Mouse (Mus musculus) frontal cortex, postnatal 14 days (tissue): ENCODE measurements at regions not wholly inside any gene's neighbourhood (a gene's known extent, or its start where the extent isn't known, plus 50 kb on each side); places are given as distances from the start of the nearest gene placed in this dataset.
A peak's percentile ranks its signal among the peaks of the same experiment; 100 is the strongest.

Source experiments
- DNase-seq, 2 experiments: peaks; one replicate each; pipeline ENCODE4 v3.0.0; 2022; ENCODE audit warnings: low spot score in 2 of 2

GRCm38 (mm10) chr3:50887002-50887401 lies 337.2 kb upstream of the Noct start:
- no peak for DNase-seq

- no peak for DNase-seq
Measured at GRCm38 (mm10) chr3:50888571-50889210, 335.6 kb upstream of the Noct start.

GRCm38 (mm10) chr3:50890537-50890936 lies 333.7 kb upstream of the Noct start:
- no peak for DNase-seq

- no peak for DNase-seq
Measured at GRCm38 (mm10) chr3:50898179-50898578, 326.1 kb upstream of the Noct start.

- no peak for DNase-seq
Measured at GRCm38 (mm10) chr3:50899830-50900350, 324.4 kb upstream of the Noct start.

- DNase-seq: no peak
Measured at GRCm38 (mm10) chr3:50900566-50900965, 323.7 kb upstream of the Noct start.

- DNase-seq: no peak
Measured at GRCm38 (mm10) chr3:50901321-50901720, 322.9 kb upstream of the Noct start.

GRCm38 (mm10) chr3:50902933-50903332 lies 321.3 kb upstream of the Noct start:
- peak; percentile 50 to 51 for DNase-seq

- no peak for DNase-seq
Measured at GRCm38 (mm10) chr3:50904716-50905116, 319.5 kb upstream of the Noct start.

GRCm38 (mm10) chr3:50905274-50905992 lies 318.8 kb upstream of the Noct start:
- DNase-seq: no peak

- DNase-seq: peak; percentile 86 to 94
Measured at GRCm38 (mm10) chr3:50905993-50906831, 318.0 kb upstream of the Noct start.

- no peak for DNase-seq
Measured at GRCm38 (mm10) chr3:50912980-50913518, 311.2 kb upstream of the Noct start.

- no peak for DNase-seq
Measured at GRCm38 (mm10) chr3:50914866-50915365, 309.3 kb upstream of the Noct start.

GRCm38 (mm10) chr3:50916305-50916854 lies 307.9 kb upstream of the Noct start:
- no peak for DNase-seq

- DNase-seq: no peak
Measured at GRCm38 (mm10) chr3:50922347-50922746, 301.9 kb upstream of the Noct start.

GRCm38 (mm10) chr3:50922832-50923231 lies 301.4 kb upstream of the Noct start:
- DNase-seq: no peak

- DNase-seq: no peak
Measured at GRCm38 (mm10) chr3:50923327-50923726, 300.9 kb upstream of the Noct start.

GRCm38 (mm10) chr3:50927318-50927717 lies 296.9 kb upstream of the Noct start:
- DNase-seq: no peak

- DNase-seq: no peak
Measured at GRCm38 (mm10) chr3:50929013-50929412, 295.2 kb upstream of the Noct start.

- DNase-seq: no peak
Measured at GRCm38 (mm10) chr3:50932397-50933089, 291.7 kb upstream of the Noct start.

- DNase-seq: no peak
Measured at GRCm38 (mm10) chr3:50933090-50933443, 291.2 kb upstream of the Noct start.
